Mouse (Mus musculus) left cerebral cortex, adult 11 months (tissue): ENCODE measurements at regions not wholly inside any gene's neighbourhood (a gene's known extent, or its start where the extent isn't known, plus 50 kb on each side); places are given as distances from the start of the nearest gene placed in this dataset.

Source experiments
- DNase-seq: peaks from one replicate; pipeline ENCODE4 v3.0.0; 2022; ENCODE audit warnings: low spot score

DNA sequence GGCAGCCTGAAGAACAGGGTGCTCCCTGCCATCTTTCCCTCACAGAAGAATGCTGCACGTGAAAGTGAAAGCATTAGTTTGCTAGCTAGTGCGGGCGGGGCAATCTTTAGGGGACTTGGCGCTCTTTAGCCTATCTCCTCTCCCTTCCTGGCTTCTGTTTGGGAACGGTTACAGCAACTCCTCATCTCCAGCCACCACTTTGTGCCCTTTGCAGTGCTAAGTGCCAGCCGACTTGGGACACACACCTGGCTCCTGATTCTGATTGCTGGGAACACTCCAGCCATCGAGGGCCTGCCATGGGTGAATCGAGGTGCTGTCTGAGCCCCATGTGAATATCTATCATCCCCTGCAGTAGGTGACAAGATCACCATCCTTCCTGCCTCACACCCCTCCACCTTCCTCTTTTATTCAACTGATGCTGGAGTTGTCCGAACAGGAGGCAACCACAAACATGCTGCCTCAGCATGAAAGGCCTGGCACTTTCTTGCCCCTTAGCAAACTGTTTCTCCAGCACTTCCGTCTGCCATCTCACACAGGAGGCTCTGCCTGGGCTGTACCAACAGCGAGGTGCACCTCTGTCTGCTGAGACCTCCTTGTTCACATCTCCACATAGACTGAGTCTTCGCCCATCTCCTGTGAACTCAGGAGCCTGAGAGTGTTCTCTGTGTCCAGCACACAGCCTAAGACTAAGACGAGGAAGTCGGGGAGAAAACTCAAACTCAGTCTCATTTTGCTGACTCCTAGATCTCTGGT is 66.2 kb upstream of the Glrp1 start:
- DNase-seq = no peak

DNA sequence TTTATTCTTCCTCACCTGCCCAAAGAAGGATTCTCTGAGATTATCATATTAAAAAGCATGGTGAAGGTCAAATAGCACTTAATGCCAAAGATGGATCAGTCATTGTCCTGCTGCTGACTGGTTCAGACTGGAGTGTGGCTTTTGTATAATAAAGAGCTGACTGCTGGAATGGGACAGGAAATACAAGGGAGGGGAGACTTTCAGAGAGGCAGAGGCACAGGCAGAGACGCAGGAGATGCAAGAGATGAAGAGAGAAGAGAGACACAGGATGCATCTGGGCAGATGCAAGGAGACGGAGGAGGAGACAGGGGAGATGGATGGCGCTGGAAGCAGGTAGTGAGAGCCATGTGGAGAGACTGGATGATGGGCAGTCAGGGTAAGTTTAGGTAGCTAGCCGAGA is 65.4 kb upstream of the Glrp1 start:
- DNase-seq = no peak

DNA sequence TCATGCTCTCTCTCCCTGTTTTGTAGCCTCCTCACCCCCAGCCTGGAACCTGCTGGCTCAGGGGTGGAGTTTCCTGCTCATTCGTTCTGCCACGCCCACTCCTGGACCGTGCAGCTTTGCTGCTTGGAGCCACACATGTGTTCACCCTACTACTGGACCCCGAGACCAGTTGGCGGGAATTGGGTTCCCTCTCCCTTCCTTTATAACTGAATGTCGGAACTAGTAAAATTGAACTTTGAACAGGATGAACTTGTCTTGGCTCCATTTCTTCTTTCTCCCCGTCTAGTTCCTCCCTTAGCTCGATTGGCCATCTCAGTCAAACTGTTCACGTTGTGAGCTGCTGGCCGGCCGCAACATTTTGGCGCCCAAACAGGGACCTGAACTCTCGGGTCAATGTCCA is 62.3 kb upstream of the Glrp1 start:
- DNase-seq = no peak

DNA sequence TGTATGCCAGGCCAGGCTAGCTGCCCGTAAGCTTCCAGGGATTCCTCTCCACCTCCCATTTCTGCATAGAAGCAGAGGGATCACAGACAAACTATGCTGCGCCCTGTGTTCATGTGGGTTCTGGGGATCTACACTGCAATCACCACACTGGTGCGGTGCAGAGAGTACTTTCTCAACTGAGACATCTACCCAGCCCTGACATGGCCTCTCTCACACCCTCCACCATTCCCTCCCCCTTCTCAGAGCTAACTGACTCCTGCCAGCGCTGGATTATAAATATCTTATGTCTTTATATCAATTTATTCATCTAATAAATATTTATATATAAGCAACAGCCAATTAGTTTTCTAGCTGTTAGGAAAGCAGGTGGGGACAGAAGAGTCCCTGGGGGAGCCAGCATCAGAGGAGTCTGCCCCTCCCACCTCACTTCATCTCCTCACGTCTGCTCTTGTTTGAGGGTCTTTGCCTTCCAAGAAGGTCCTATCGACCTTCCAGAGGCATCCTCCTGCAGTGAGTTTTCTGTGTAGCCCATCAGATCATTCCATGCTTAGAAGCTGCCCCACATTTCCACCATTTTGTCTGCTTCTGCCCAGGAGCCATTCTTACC is 58.7 kb upstream of the Glrp1 start:
- no peak for DNase-seq

DNA sequence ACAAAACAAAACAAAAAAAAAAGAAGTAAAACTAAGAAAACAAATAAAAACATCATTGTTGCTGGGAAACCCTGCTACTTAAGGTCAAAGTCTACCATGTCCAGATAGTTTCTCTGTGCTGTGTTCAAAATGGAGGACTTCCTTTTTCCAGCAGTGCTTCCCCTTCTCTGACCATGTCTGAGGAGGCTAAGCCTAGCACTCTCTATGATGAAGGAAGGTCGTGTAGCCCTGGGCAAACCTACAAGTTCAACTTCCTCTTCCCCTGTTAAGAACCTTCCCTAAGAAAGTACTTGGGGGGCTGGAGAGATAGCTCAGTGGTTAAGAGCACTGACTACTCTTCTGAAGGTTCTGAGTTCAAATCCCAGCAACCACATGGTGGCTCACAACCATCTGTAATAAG is 57.3 kb upstream of the Glrp1 start:
- no peak for DNase-seq

DNA sequence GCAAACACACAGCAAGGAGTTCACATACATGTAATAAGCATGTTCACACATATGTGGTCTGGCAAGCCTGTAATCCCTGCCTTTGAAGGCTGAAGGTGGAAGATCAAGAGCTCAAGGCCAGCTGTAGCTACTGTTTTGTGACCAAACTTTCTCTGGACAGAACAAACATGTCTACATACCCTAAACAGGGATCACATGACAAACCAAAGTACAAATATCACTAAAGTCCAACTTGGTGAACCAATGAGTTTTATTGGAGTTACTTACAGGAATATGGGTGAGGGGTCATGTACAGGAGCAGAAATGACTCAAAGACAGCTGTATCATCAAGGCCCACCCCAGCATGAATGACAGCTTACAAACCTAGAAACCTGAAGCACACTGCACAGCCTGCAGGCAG is 56.6 kb upstream of the Glrp1 start:
- no peak for DNase-seq

DNA sequence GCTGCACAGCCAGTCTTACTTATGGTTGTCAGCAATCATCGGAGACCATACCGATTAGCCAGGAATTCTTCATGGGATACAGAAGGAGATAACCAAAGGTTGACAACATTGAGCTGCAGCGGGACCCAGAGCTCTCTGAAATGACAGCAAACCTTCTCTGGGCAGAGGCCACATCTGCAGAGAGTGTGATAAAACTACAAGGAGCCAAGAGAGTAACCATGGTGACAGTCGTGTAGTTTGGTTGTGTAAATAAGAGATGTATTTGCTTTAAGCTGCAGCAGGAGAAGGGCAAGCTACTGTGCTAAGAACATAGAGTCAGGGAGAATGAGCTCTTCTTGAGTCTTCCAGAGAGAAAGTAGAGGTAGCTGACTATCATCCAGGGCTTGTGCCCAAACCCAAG is 55.0 kb upstream of the Glrp1 start:
- DNase-seq = no peak

DNA sequence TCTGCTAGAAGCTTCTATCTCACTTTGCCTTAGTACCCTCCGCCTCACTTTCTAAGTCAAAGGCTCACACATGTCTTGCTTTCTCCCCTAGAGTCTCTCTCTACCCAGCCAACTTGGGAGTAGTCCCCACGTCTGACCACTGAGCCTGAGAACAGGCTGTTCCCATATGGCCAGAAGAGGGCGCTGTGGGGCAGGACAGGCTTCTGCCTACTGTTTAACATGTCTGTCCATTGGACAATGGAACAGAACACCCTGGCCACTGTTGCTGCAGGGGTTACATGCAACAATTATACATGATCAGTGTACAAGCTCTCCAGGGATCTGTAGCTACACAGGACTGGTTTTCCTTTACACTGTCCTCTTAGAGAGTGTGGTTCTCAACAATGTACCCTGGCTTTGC is 52.5 kb upstream of the Glrp1 start:
- DNase-seq = peak; percentile 57

DNA sequence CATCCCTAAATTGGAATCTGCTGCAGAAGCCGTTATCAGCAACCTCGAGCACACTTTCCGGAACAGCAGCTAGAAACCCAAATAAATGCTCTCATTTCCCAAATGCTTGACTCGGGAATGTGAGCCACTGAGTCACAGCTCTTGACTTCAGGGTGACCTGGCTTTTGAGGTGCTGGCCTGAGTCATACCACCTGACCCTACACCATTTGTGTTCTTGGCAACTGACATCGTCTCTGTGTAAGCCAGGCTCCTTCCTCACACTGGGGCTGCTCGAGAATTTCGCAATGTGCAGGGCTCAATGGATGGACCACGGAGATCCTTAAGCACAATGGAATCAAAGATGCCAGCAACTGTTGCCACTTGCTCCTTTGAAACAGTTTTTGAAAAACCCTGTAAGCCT is 50.9 kb upstream of the Glrp1 start:
- DNase-seq = no peak
